Mouse (Mus musculus) embryo, embryonic 10 days (tissue): ENCODE measurements around the gene Arl10.

Experiments used
- DNase-seq: peaks from one replicate; pipeline ENCODE4 v3.0.0-alpha.2; 2015; ENCODE audit warnings: low spot score

The Arl10 gene

GRCm38 (mm10) chr13:54574854-54575481 lies at the start of gene Arl10:
Gene Arl10 (plus strand): TSS chr13:54575015.
- peak; percentile 92 for DNase-seq

DNA sequence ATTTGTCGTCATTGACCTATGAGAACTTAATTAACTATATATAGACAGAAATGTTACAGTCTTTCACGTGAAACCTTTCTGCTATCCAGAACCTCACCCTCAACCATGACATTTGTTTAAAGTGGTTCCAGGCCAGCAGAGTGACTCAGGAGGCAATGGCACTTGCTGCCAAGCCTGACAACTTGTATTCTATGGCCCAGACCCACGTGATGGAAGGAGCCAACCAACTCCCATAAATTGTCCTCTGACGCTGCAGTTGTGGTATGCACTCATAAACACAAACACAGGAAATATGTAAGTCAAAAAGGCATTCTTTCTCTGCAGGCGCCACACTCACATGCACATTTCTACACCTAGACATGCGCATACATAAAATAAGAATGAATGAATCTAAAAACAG lies 47.7 kb upstream of the Arl10 start:
- no peak for DNase-seq

DNA sequence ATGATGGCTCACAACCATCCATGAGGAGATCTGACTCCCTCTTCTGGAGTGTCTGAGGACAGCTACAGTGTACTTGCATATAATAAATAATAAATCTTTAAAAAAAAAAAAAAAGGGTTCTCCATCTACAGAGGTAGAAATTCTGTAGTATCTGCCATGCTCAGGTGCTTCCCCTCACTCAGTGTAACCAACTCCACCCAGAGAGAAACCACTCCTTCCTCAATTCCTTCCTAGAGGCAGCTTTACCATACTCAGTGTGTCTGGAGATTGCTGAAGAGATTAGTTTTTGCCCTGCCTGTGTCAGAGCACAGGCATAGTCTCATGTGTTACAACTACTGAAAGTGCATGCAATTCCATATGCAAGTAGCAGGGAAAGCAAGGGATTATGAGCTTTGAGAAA lies 42.7 kb upstream of the Arl10 start:
- DNase-seq, result no peak

DNA sequence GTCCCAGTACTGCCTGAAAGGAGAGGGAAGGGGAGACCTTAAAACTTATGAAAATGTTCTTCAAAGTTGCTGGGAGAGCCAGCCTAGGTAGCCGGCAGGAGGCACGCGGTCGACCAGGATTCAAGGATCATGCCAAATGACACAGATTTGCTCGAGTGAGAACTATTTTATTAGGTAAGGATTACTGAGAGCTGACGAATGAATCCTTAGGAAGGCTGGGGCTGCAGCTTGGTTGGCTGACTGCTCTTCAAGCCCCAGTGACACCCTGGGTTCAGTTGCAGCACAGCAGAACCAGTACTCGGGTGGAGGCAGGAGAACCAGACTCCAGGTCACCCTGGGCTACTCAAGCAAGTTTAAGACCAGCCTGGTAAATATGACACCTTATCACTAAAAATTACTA lies 26.8 kb upstream of the Arl10 start:
- DNase-seq, result no peak

GRCm38 (mm10) chr13:54556176-54556575 lies 18.6 kb upstream of the Arl10 start:
- DNase-seq, result no peak

DNA sequence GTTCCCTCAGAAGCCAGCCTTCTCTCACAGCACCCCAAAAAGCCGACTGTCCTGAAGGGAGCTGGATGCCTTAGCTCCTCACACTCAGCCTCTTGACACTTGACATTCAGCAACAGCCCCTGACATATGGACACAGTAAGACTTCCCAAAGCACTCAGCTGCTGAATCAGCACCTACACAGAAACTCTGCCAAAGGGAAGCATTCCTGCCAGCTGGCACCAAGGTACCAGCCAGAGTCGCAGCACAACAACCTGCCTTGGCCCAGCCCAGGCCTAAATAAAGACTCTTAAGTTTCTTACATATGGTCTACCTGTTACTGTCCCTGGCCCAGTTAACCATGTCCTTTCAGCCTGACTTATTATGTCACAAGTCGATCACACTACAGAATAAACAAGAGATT lies 18.0 kb upstream of the Arl10 start:
- DNase-seq, result no peak

- DNase-seq, result no peak
These were observed 17.2 kb upstream of the Arl10 start for GRCm38 (mm10) chr13:54557652-54558051.

- DNase-seq, result no peak
These were observed 15.2 kb upstream of the Arl10 start for GRCm38 (mm10) chr13:54559656-54560055.

- DNase-seq, result no peak
These were observed 14.2 kb upstream of the Arl10 start for GRCm38 (mm10) chr13:54560608-54561007.

GRCm38 (mm10) chr13:54562562-54562961 lies 12.3 kb upstream of the Arl10 start:
- no peak for DNase-seq

GRCm38 (mm10) chr13:54564232-54565200 lies 10.3 kb upstream of the Arl10 start:
- DNase-seq, result peak; percentile 28

DNA sequence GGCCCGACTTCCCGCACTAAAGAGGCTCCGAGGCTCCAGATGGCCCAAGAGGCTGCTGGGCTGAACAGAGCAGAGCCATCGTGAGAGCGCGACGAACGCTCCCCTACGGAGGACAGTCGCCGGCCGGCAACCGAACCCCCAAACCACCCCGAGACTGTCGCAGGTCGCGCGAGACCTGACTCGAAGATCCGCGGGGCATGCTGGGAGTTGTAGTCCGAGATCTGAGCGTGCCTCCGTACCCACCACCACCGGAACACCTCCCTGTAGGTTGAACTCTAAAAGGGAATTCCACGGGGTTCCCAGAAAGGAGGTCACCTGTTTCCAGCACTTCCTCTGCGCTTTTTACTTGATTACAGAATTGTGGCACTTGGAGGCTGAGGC lies 9.6 kb upstream of the Arl10 start, which contains the start of gene 4833439L19Rik:
4833439L19Rik (minus strand) TSS at position 235 of the 381 bp plus-strand sequence.
- peak; percentile 100 for DNase-seq

- peak; percentile 58 for DNase-seq
These were observed 9.0 kb upstream of the Arl10 start for GRCm38 (mm10) chr13:54565594-54566345.

DNA sequence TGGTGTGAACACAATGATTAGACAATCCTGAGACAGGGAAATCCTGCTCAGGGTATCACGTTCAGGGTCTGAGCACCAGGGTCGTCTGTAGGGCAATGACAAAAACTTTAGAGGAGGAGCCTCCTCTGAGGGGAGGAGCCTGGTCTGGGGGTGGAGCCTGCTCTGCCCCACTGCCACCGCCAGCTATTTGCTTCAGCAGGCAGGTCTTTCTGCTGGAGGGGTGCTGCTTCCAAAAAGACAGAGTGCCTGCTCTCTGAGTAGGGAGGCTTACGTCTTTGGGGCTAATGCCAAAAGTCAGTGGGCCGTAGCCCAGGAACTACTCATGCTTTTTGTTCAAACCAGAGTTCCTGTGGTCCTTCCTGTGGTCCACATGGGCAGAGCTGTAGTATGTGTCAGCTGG lies 6.4 kb upstream of the Arl10 start:
- DNase-seq, result no peak

DNA sequence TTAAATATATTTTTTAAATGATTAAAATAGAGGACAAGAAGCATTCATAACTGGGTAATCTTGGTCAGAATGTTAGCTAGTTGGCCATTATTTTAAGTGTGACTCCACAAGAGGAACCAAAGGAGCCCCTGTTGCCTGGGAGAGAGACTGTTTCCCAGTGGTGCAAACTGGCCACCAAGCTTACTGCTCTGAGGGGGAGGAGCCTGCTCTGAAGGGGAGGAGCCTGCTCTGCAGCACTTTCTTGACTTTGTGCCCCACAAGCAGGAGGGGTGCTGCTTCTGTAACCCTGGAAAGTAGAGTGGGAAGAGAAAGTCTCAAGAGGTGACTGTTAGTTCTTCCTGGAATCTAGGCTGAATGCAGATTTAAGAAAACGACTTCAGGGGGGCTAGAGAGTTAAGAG lies 5.5 kb upstream of the Arl10 start:
- no peak for DNase-seq

DNA sequence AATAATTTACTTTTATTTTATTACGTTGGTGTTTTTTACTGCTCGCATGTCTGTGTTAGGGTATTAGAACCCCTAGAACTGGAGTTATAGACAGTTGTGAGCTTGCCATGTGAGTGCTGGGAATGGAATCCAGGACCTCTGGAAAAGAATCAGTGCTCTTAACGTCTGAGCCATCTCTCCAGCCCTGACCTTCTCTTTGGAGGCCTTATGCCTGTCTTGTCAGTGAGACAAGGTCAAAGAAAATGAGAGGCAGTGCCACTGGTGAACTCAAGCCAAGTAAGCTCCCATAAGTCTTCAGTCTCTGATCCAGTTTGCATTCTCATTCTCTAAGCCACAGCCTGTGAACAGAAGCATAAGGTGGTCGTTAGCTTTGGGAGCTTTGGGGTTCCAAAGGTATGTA lies 4.1 kb upstream of the Arl10 start:
- DNase-seq, result no peak

DNA sequence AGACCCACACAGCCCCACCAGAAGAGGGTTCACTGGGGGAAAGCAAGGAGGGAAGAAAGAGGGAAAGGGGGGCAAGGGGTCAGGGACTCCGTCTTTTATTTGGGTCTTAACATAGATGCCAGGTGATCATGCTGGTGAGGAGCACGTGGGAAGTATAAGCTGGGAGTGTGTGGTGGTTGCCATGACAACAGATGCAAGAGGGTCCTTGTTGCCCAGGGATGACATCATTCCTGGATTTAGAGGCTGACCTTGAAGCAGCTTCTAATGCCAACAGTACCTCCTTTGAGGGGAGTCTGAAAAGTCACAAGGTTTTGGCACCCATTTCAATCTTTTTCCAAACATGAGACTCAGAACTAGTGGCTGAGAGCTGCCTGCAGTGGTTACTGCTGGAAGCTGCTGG lies 3.2 kb upstream of the Arl10 start:
- no peak for DNase-seq

DNA sequence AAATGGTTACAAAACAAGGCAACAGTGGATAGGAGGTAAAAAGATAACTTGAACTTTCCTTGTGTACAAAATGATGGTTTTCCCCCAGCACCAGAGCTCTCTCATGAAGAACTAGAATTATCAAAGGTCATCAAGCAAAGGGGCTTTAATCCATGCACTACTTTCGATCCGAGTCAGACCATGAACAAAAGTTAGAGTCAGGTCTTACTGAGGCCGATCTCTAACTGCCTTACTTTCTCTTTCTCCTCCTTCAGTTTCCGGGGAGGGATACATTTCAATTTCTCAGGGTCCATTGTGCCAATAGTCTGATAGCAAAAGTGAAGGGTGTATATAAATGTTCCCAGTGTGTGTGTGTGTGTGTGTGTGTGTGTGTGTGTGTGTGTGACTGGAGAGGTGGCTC lies 2.2 kb upstream of the Arl10 start:
- no peak for DNase-seq

- no peak for DNase-seq
These were observed 674 bp downstream of the Arl10 start for GRCm38 (mm10) chr13:54575489-54575888.

GRCm38 (mm10) chr13:54577652-54578507 lies 3.1 kb downstream of the Arl10 start:
- DNase-seq, result no peak

- DNase-seq, result no peak
These were observed 6.6 kb downstream of the Arl10 start for GRCm38 (mm10) chr13:54581385-54581784.

GRCm38 (mm10) chr13:54582126-54582525 lies 7.3 kb downstream of the Arl10 start:
- DNase-seq, result no peak
